Mouse (Mus musculus): ENCODE measurements around the gene Tnrc6c. TPM values are rescaled to one million over a fixed set of nuclear protein-coding genes. Genes with fewer than 3 reads are reported as not detected.

Tnrc6c gene
- polyA plus RNA-seq, 1 experiment from 2014 or later: 15.4 TPM

DNA sequence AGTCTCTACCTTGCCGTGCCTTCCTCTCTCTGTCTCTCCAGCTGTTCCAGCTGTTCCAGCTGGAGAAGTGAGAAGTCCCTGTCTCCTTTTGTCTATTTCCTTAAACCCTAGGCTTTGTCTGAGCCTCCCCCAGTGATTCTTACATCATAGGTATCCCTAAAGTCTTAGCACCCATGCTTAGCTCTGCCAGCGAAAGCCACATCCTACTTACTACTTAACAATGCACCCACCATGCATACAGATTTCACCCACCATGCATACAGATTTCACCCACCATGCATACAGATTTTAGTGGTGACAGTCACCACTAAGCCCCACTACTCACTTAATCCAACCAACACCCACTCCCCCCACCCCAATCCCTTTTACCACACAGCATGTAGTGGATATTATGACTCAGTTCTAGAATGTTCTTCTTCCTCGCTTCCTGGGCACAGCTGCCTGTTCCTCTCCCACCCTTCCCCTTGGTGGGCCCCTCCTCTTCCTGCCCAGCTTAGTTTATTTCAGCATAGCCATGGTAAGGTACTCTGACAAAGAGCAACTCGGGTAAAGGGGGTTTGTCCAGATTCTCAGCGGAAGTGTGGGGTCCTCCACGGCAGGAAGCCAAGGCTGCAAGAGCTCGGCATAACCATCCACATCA lies 14.6 kb upstream of the Tnrc6c start:
- Histone ChIP-seq H3K9ac (no peak overlapping the region), H3K36me3 (no peaks in the 10 kb centered on the region), H3K4me2 (no peak overlapping the region), H3K27me3 (no peaks in the 10 kb centered on the region), H3K27ac (no peak overlapping the region), H3K9me3 (no peaks in the 10 kb centered on the region), H3K4me3 (no peak overlapping the region), H3K4me1 (peaks cover 7% of the 10 kb centered on the region; the same call in 1 of the 2 replicates)
- no peak for ATAC-seq (ENCODE audit: insufficient number of reproducible peaks, low FRiP score, low TSS enrichment, low read depth)
- 73% methylated on average over 7 of the region's 7 CpGs for WGBS

GRCm38 (mm10) chr11:117642181-117642580 lies 11.9 kb upstream of the Tnrc6c start:
- Histone ChIP-seq H3K36me3 (no peaks in the 10 kb centered on the region), H3K9ac (no peak overlapping the region), H3K9me3 (no peaks in the 10 kb centered on the region), H3K4me3 (no peak overlapping the region), H3K27ac (no peak overlapping the region), H3K27me3 (no peaks in the 10 kb centered on the region), H3K4me1 (peaks cover 7% of the 10 kb centered on the region; the same call in 1 of the 2 replicates), H3K4me2 (no peak overlapping the region)
- WGBS: 92% methylated on average over 2 of the region's 2 CpGs
- ATAC-seq (ENCODE audit: insufficient number of reproducible peaks, low FRiP score, low TSS enrichment, low read depth): no peak

- Histone ChIP-seq H3K4me1 (peaks cover 7% of the 10 kb centered on the region; the same call in 1 of the 2 replicates), H3K4me3 (no peak overlapping the region), H3K9ac (no peak overlapping the region), H3K27me3 (no peaks in the 10 kb centered on the region), H3K27ac (no peak overlapping the region), H3K4me2 (no peak overlapping the region), H3K9me3 (no peaks in the 10 kb centered on the region), H3K36me3 (no peaks in the 10 kb centered on the region)
- WGBS: 52% methylated on average over 10 of the region's 10 CpGs
- ATAC-seq (ENCODE audit: insufficient number of reproducible peaks, low FRiP score, low TSS enrichment, low read depth): no peak
Measured at GRCm38 (mm10) chr11:117643240-117643639, 10.8 kb upstream of the Tnrc6c start.

DNA sequence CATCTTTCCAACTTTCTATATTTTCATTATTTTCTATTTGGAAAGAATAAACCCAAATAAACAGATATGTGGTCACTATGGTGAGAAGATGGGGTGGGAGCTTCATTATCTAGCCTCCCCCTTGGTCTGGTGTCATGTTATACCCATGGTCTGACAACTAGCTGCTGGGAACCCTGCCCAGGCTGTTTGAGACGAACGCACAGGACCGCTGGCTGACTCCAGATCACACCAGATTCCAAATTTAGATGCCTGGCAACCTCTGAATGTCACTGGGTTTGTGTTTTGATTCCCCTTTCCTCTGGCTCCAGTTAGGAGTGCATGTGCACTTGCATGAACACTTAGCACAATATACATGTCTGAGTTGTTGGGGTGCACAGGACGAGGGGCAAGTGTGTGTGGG lies 7.3 kb upstream of the Tnrc6c start:
- Histone ChIP-seq H3K9me3 (no peaks in the 10 kb centered on the region), H3K4me3 (no peak overlapping the region), H3K4me1 (peaks cover 4% of the 10 kb centered on the region; the same call in 1 of the 2 replicates), H3K27ac (no peak overlapping the region), H3K36me3 (no peaks in the 10 kb centered on the region), H3K9ac (no peak overlapping the region), H3K4me2 (no peak overlapping the region), H3K27me3 (no peaks in the 10 kb centered on the region)
- no peak for ATAC-seq (ENCODE audit: insufficient number of reproducible peaks, low FRiP score, low TSS enrichment, low read depth)
- WGBS: 73% methylated on average over 4 of the region's 4 CpGs

DNA sequence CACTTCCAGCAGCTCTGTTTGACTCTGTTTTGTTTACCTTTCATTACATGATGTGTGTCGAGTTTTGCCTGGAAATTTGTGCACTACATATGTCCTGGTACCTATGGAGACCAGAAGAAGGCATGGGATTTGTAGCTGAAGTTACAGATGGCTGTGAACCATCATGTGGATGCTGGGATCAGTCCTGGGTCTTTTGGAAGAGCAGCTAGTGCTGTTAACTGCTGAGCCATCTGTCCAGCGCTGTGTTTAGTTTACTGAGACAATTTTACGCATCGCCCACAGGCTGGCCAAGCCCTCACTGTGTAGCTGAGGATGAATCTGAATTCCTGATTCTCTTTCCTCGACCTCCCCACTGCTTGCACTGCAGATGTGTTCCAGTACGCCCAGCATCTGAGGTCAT lies 6.1 kb upstream of the Tnrc6c start:
- no peaks in the 10 kb centered on the region for H3K9me3 ChIP-seq

GRCm38 (mm10) chr11:117650721-117651644 lies 3.1 kb upstream of the Tnrc6c start:
- no peak overlapping the region for H3K4me2 ChIP-seq
- peaks cover 9% of the 10 kb centered on the region for H3K4me1 ChIP-seq
- H3K9ac ChIP-seq: no peak overlapping the region
- no peaks in the 10 kb centered on the region for H3K36me3 ChIP-seq
- WGBS: 68% methylated on average over 13 of the region's 13 CpGs
- H3K27me3 ChIP-seq: no peaks in the 10 kb centered on the region
- no peak overlapping the region for H3K4me3 ChIP-seq
- H3K9me3 ChIP-seq: no peaks in the 10 kb centered on the region
- no peak for ATAC-seq (ENCODE audit: insufficient number of reproducible peaks, low FRiP score, low TSS enrichment, low read depth)
- H3K27ac ChIP-seq: no peak overlapping the region

More for the DNA sequence above, 6.1 kb upstream of the Tnrc6c start:
- peaks cover 4% of the 10 kb centered on the region; the same call in 1 of the 2 replicates for H3K4me1 ChIP-seq
- no peaks in the 10 kb centered on the region for H3K27me3 ChIP-seq
- H3K4me3 ChIP-seq: no peak overlapping the region
- WGBS: 74% methylated on average over 6 of the region's 6 CpGs
- H3K27ac ChIP-seq: no peak overlapping the region
- no peak overlapping the region for H3K9ac ChIP-seq
- no peak overlapping the region for H3K4me2 ChIP-seq
- no peaks in the 10 kb centered on the region for H3K36me3 ChIP-seq
- no peak for ATAC-seq (ENCODE audit: insufficient number of reproducible peaks, low FRiP score, low TSS enrichment, low read depth)

DNA sequence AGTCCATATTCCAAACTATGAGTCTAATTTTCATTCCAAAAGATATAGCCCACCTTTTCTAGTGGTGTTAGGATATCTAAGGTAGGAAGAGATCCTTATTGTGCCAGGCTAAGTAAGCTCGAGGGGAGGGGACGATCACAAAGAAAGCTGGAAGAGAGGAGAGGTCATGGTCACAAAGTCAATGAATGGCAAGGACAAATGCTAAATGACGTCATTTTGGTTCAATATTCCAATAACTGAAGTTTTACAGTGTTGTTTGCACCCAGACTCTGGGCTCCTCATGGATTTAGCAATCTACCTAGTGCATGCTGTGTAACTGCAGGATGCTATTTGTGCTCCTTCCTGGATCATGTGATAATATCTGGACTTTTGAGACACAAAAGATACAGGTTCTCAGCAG lies 1.2 kb upstream of the Tnrc6c start:
- Histone ChIP-seq H3K4me3 (peak overlapping the region; percentile 88; the same call in 1 of the 2 replicates), H3K4me2 (peak overlapping the region; percentile 84; the same call in 1 of the 2 replicates), H3K27me3 (no peaks in the 10 kb centered on the region), H3K9me3 (no peaks in the 10 kb centered on the region), H3K9ac (no peak overlapping the region), H3K27ac (no peak overlapping the region), H3K36me3 (no peaks in the 10 kb centered on the region), H3K4me1 (peaks cover 23% of the 10 kb centered on the region)
- 80% methylated on average over 3 of the region's 3 CpGs for WGBS
- no peak for ATAC-seq (ENCODE audit: insufficient number of reproducible peaks, low FRiP score, low TSS enrichment, low read depth)

GRCm38 (mm10) chr11:117654380-117654924 lies 363 bp downstream of the Tnrc6c start:
- no peaks in the 10 kb centered on the region for H3K9me3 ChIP-seq
- H3K27me3 ChIP-seq: no peaks in the 10 kb centered on the region
- H3K4me3 ChIP-seq: peak overlapping the region; percentile 88
- ATAC-seq (ENCODE audit: insufficient number of reproducible peaks, low FRiP score, low TSS enrichment, low read depth): peak; percentile 99
- H3K9ac ChIP-seq: peak overlapping the region; percentile 97
- H3K4me2 ChIP-seq: peak overlapping the region; percentile 84
- H3K4me1 ChIP-seq: peaks cover 35% of the 10 kb centered on the region
- H3K36me3 ChIP-seq: no peaks in the 10 kb centered on the region
- peak overlapping the region; percentile 98 for H3K27ac ChIP-seq
- WGBS: 1% methylated on average over 60 of the region's 71 CpGs

- H3K27me3 ChIP-seq: no peaks in the 10 kb centered on the region
- H3K9me3 ChIP-seq: no peaks in the 10 kb centered on the region
- H3K4me2 ChIP-seq: peak overlapping the region; percentile 81
- peak overlapping the region; percentile 98 for H3K27ac ChIP-seq
- 0% methylated on average over 54 of the region's 66 CpGs for WGBS
- ATAC-seq (ENCODE audit: insufficient number of reproducible peaks, low FRiP score, low TSS enrichment, low read depth): peak; percentile 16
- peak overlapping the region; percentile 88 for H3K4me3 ChIP-seq
- H3K9ac ChIP-seq: peak overlapping the region; percentile 97
- H3K36me3 ChIP-seq: no peaks in the 10 kb centered on the region
- peaks cover 38% of the 10 kb centered on the region for H3K4me1 ChIP-seq
Measured at GRCm38 (mm10) chr11:117654934-117655291, 824 bp downstream of the Tnrc6c start.

- Histone ChIP-seq H3K9me3 (no peaks in the 10 kb centered on the region), H3K36me3 (no peaks in the 10 kb centered on the region), H3K4me1 (peaks cover 38% of the 10 kb centered on the region), H3K4me2 (peak overlapping the region; percentile 81), H3K27ac (peak overlapping the region; percentile 98), H3K27me3 (no peaks in the 10 kb centered on the region), H3K4me3 (peak overlapping the region; percentile 88), H3K9ac (peak overlapping the region; percentile 97)
- ATAC-seq (ENCODE audit: insufficient number of reproducible peaks, low FRiP score, low TSS enrichment, low read depth): no peak
- under 1% methylated on average over 76 of the region's 80 CpGs for whole genome bisulfite sequencing
Measured at GRCm38 (mm10) chr11:117655292-117656076, 1.4 kb downstream of the Tnrc6c start.

DNA sequence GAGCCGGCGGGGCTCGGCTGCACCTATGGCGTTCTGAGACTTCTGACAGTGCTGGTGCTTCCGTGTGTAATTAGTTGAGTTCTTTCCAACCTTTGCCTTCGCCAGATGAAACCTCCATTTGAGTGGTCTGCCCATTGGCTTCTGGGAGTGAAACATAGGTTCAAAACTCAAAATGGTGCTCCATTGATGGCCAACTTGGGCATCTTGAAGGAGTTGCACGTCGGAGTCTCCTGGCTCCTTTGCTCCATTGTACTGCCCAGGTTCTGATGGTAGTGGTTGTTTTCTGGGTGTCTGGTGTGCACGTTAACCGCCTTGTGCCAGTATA lies 1.9 kb downstream of the Tnrc6c start:
- ATAC-seq (ENCODE audit: insufficient number of reproducible peaks, low FRiP score, low TSS enrichment, low read depth): no peak
- H3K27ac ChIP-seq: peak overlapping the region; percentile 98; the same call in 1 of the 2 replicates
- no peaks in the 10 kb centered on the region for H3K27me3 ChIP-seq
- H3K4me2 ChIP-seq: peak overlapping the region; percentile 81
- peak overlapping the region; percentile 88 for H3K4me3 ChIP-seq
- peak overlapping the region; percentile 97 for H3K9ac ChIP-seq
- H3K9me3 ChIP-seq: no peaks in the 10 kb centered on the region
- peaks cover 38% of the 10 kb centered on the region for H3K4me1 ChIP-seq
- WGBS: 7% methylated on average over 10 of the region's 10 CpGs
- no peaks in the 10 kb centered on the region for H3K36me3 ChIP-seq
